Mouse (Mus musculus): ENCODE measurements at regions not wholly inside any gene's neighbourhood (a gene's known extent, or its start where the extent isn't known, plus 50 kb on each side); places are given as distances from the start of the nearest gene placed in this dataset.

DNA sequence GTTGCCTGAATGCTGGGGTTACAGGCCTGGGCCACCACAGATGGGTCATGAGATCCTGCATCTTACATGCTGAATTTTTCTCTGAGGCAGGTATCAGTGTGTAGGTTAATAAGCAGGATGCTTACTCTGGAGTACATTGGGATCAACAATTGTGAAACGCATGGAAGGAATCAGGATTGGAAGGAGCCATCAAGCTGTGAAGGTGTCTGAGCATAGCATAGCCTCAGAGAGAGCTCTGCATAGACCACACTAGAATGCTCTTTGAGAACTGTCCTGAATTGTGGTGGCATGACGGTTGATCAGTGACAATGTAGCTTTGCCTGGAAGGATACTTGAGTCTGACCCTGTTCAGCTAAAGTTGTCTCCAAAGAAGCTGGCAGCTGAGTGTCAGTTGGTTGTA is 1245.7 kb upstream of the A1bg start:
- DNase-seq (ENCODE audit: low spot score in 2 of 2): no peak

DNA sequence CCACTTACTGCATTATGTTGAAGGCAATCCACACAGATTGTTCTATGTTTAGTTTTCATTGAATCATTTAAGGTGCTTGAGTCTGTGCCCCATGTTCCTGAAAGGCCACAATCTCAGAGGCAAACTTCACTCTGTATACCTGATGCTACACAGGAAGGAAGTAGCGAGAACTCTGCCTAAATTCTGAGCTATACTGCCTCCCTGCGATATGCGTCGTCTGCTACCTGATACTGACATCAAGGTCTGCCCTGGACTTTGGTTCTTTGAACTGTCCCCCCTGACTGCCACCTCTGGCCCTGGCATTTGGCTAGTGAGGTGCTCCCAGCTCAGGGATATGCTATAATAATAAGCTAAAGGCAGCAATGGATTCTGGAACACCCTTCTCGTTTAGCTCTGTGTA is 1244.0 kb upstream of the A1bg start:
- no peak for DNase-seq (ENCODE audit: low spot score in 2 of 2)

DNA sequence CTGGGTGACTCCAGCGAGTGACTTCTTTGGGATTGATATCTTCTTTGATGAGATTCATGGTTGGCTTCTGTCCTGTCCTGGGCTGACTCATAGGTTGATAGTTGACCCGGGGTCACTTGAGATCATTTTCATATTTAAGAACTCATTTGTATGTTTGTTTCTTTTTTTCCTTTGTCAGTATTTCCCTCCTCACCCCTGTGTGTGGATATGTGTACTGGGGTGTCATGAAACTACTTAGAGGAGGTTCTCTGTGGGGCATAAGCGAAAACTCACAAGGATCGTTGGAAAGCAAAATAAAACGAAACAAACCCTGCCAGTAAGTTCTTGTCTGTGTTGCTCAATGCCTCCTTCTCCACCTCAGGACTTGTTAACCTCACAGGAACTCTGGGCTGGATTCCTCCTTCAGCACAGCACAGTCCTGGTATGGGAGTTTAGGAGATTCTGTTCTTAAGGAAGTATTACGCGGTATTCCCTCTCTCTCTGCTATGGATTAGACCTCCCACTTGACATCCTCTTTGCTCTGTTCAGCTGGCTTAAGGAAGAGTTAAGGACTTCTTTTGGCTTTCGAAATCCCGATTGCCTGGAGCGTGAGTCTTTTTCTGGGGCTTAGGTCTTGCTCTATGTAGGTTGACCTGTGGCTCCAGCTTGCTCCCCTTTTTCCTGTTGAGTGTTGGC is 1243.2 kb upstream of the A1bg start:
- no peak for DNase-seq (ENCODE audit: low spot score in 2 of 2)

DNA sequence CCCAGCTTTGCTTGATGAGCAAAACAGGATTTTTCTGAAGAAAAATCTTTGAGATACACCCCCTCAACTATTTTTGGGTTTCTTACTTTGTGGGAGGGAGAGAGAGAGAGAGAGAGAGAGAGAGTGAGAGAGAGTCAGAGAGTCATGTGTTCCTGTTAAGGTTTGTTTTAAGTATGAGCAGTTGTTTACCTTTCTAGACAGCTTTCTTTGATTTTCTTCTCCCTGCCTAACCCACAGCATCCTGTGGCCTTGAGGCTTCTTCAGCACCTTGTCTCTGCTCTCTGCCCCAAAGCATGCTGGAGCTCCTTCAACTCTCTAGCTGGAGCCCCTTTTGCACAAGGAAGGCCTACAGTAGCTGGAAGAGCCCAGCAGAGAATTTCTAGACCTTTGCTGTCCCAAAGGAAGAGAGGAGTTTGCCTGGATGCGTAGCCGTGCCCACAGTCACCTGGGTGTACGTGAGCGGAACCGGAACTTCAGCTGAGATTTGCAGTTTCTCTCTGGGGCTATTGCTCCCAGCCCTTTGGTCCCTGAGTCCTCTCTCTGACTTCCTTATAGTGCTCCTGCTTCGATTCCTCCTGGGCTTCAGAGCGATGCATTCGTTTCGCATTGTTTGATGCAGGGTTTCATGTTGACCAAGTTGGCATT is 1242.1 kb upstream of the A1bg start:
- no peak for DNase-seq (ENCODE audit: low spot score in 2 of 2)

DNA sequence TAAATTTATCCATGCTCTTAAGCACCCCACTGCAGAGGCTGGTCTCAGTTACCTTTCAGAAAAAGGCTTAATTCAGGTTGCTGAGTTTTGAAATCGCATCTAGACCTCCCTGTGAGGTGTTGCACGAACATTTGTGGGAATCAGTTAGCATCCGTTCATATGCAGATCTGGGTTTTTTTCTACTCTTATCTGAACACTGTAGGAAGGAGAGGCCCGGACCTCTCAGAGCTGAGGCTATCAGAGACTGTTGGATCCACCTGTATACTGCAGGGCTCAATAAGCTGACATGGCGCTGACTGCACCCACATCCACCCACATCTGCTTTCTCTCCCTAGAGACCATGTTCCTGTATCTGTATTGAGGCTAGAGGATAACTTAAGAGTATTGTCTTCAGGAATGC is 1240.4 kb upstream of the A1bg start:
- DNase-seq (ENCODE audit: low spot score in 2 of 2): no peak

DNA sequence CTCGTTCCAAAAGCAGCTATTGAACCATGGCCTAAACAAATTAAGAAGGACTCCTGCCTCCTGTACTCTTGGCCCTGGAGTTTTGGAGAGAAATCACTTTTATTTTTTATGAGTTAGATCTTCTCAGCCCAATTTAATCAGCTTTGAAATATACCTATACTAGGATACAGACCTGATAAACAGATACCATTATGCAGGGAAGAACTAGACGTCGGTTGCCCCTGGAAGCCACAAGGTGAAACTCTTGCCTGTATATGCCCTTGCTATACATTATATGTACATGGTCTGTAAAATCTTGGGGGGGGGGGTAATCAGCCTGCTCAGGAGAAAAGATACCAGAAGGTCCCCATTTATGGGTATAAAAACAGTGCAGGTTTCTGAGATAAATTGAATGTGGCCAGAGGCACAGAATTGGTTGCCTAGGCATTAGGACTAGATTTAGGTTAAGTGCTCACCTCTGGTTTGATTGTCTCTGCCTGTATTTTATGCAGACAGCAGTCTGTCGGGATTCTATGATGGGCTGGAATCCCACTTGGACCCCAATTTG is 1239.9 kb upstream of the A1bg start:
- DNase-seq (ENCODE audit: low spot score in 2 of 2): no peak

DNA sequence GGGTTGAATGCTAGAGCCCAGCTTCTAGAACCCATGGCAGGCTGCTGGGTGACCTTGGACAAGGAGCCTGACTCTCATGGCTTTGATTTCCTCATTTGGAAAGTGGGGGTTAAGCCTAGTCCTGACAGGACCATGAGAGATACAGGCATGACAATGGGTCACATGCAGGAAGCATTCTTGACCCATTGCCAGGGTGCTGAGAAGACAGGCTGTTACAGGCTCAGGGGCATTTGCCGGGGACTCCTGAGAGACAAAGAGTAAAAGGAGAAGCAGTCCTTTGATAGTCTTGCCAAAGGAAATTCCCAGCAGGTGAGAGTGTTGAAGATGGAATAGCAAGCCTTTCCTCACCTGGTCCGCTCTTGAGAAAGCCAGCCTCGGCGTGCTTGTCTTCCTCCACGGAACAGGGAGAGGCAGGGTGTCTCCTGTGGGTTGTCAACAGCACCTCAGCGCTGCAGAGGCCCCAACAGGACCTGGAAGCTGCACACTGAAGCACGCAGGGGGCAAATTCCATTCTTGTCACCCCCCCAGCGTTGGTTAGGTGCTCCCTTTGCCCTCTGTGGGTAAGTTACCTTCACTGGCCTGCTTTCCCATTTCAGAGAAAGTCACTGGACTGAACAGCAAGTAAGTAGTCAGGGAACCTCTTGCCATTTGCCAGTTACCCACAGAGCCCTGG is 1239.3 kb upstream of the A1bg start:
- DNase-seq (ENCODE audit: low spot score in 2 of 2): no peak

DNA sequence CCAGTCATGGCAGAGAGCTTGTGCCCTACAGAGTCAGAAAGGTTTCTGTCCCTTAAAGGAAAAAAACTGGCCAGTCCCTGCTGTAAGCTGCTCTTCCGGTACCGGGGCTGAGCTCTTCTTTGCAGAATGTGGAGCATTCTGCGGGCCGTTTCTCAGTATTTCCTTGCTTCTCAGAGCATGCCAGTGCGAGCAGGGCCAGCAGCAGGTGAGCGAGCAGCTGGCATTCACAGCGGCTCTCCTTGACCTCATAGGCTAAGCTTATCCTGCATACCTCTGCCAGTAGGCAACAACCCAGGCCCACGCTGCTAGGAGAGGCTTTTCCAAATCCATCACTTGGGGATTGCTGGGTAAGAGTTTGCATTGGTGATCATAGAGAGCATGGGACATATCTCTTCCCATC is 1238.2 kb upstream of the A1bg start:
- no peak for DNase-seq (ENCODE audit: low spot score in 2 of 2)

DNA sequence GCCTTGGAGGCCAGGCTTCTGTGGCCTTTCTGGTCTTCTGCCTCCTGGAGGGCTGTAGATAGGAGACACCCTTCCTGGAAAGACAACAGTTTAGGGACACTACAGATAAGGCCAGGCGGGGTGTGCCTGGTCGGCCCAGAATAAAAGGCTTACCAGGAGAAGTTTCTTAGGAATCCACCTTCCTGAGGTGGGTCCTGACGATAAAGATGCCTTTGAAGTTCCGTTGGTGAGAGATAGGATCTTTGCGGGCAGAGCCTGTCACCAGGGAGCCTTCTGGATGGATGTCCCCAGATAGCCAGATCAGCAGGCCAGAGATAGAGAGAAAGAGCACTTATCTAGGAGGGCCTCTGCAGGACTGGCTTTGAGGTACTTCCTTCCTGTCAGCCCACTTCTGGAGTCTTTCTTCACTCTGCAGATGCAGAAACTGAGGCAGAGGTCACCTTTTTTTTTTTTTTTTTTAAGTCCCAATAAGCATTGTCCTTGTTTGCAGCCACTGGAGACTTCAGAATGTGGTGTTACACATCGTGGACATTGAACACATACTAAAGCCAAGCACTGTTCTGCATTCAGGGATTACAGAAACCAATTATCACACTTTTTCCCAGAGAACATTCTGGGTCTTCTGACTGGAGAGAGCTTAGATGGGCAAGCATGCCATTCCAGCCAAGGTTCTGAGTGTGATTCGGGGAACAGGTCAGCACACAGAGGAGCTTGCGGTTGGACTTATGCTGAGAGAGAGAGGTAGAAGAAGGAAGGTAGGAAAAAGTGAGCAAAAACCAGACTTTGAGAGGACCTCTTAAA is 1236.3 kb upstream of the A1bg start:
- no peak for DNase-seq (ENCODE audit: low spot score in 2 of 2)

DNA sequence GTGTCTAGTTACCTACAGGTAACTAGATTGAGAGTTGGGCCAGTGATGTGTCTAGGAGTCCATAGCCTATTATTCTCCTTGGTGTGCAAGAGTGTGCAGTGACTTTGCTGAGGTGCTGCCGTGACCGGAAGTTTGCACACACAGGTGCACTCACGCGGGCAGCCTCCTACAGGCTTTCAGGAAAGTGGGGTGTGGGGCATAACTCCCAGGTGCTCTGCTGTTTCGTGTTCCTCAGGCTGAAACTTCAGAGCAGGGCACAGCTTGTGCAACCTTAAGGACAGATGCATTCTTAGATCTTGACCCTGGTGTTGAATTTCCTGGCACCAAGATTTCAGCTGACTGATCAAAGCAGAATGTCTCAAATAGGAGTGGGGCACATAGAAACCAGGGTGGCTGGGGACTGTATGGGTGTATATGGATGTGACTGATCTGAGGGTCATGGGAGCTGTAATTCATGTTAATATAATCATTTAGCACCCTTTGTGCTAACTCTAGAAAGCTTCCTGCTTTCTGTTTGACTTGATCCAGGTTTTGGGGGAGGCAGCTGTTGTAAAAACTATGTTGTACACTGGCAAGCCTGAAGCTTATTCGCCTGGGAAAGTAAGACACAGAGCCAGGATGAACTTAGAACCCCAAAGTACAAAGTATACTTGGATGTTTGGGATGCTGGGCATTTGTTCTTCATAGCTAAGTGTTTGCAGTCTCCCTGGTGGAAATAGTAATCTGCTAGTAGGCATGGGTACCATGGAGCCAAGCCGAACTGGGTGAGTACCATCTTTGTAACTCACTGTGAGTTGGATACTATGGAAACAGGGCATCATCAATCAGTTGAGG is 1234.6 kb upstream of the A1bg start:
- no peak for DNase-seq (ENCODE audit: low spot score in 2 of 2)

DNA sequence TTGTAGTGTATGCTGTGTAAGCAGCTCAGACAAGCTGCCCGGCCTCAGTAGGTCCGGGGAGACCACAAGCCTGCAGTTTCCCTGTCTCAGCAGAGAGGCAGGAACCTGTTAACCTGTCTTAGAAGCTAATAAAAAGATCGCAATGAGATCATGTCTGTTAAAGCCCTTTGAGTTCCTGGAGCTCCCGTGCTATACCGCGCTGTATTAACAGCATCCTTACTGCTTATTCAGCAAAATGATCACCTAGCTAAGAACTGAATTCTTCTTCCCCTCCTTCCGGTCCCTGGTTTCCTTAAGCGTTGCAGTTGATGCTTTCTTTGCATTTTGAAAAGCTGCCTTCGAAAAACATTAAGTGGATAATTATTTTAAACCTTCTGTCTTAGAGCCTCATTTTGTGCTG is 1230.4 kb upstream of the A1bg start:
- DNase-seq (ENCODE audit: low spot score in 2 of 2): no peak

DNA sequence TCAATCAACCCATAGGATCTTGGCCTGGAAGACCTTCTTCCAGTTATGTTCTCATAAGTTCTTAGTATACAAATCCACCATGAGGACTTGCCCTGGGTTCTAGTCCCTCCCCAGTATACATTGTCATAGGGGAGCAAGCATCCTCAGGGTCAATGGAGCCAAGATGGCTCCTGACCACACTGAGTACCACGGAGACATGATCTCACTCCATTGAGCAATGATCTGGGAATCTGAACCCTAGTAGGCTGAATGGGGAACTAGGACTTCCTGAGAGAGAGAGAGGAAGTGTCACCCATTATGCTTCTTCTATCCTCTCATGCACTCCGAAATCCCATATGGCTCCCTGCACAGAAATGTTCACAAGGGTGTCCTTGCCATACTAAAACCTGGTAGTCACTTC is 1229.3 kb upstream of the A1bg start:
- no peak for DNase-seq (ENCODE audit: low spot score in 2 of 2)

DNA sequence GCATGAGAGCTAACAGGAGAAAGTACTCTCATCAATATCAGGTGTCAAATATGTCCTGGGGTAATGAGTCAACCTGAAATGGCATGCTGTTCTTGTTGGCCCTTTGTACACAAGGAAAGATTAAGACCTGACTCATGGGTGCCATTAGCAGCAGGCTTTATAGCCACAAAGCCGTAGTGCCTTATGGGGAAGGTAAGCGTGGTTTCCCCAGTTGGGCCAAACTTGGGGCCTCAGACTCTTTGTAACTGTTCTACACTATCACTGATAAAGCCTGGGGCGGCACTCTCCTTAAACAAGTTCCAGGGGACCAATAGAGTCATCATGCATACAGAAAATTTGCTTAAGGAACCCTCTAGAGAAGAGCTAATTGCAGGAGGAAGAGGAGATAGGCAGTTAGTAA is 1228.9 kb upstream of the A1bg start:
- no peak for DNase-seq (ENCODE audit: low spot score in 2 of 2)

DNA sequence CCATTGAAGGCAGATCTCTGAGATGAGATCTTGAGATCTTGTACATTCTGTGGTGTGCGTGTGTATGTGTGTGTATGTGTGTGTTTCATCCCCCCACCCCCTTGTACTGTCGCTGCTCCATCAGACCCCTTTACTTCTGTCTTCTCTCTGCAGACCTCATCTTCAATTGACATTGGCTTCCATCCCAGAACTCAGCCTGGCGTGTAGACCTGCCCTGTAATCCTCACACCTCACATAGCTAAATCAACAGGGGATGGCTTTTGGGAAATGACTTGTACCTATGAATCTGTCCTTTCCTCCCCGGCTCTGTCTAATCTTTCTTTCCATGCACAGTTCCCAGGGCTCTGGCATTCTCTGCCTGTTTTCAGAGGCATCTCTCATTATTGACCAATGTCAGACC is 1227.5 kb upstream of the A1bg start:
- DNase-seq (ENCODE audit: low spot score in 2 of 2): no peak

DNA sequence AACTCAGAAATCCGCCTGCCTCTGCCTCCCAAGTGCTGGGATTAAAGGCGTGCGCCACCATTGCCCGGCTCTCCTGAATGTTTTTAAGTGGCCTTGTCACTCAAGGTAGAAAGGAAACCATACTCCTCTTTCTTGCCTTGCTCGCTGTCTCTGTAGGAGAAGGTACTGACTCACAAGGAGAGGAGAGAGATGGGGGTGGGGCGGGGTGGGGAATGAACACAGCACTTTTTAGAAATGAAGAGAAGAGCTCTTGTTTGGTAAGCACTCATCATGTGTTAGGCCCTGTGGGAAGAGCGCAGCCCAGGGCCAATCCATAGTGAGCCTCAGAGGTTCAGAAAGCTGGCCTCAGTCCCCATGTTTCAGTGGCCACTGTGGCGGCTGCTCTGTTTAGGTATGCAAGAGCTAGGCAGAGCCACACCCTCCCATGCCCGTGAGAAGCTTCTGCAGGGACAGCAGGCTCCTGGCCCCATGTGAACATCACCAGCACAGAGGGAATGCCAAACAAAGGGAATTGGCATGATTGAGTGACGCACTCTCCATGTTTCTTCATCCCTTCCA is 1225.9 kb upstream of the A1bg start:
- DNase-seq (ENCODE audit: low spot score in 2 of 2): no peak

DNA sequence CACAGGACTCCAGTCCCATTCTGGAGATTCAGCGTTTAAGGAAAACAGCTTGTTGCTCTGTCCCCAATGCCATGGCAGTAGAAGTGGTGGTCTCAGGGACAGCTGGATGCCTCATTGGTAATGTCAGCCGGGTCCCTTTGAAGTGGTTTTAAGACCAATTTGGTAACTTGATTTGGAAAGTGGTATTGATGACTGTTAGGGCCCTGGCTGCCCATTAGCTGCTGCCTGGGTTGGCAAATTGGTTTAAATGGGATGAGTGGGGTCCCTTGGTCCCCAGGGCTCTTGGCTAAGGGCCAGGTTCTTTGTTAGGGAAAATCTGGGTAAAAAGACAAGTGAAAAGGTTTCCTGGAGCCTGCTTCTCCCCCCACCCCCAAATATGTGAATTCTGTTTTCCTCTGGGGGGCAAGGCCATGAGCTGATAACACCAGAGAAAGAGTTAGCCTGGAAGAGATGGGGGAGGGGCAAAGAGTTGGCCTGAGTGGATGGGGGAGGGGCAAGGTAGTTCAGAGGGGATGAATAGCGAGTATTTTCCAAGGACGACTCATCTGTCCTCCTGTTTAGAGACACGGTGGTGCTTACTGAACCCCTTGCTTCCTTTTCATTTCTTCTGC is 1224.6 kb upstream of the A1bg start:
- no peak for DNase-seq (ENCODE audit: low spot score in 2 of 2)

DNA sequence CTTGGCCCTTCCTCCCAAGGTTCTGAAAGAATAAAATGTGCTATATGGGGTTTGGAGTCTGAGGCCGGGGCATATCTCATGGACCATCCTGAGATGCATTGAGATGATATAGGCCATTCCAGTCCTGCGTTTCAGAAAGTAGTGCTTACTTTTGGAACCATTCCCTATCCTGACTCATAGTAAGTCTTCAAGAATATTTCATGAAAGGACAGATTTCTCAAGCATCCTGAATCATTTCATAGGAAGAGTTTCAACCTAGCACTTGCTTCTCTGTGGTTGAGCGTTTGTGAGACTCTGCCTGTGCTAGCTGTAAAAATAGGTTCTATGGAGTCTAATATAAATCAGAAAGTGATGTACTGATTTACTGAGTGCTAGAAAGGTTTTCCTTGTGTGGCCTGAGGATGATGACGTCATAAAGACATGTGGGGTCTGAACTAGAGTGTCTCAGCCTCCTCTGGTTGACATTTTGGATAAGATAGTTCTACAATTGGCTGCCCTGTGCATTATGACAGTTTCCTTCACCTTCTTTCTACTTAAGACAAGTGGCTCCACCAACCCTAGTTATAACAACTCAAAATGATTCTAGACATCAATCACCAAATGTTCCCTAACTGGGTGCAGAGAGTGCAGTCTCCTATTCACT is 1223.0 kb upstream of the A1bg start:
- no peak for DNase-seq (ENCODE audit: low spot score in 2 of 2)

DNA sequence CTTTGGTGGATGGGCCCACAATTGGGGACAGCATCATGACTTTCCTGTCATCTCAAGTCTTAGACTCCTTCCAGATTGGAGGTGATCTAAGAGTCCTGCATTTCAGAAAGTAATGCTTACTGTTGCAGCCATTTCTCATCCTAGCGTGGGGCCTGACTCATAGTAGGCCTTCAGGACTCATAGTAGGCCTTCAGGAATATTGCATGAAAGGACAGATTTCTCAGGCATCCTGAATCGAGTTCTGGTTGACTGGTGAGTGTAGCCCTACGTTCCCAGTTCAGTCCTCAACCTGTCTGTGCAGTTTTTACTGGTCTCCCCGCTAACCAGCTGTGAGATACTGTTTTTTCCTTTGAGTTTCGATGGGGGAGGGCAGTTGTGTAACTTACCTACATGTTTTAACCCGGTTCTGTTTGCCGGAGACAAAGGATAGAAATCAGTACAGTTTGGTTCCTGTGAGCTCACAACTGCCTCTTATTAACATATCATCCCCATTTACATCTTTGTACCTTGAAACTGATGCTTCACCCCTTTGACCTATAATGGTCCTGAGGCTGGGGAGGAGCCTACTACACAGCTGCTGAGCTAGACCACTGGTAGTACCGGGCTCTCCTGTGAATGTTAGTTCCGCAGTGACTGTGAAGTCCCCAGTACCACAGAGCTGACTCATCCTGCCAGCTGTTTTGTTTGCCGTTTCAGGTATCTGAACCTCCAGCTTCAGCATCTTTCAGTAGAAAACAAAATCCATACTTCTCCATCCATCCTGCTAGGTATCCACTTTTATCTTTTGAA is 1222.2 kb upstream of the A1bg start:
- DNase-seq (ENCODE audit: low spot score in 2 of 2): no peak

DNA sequence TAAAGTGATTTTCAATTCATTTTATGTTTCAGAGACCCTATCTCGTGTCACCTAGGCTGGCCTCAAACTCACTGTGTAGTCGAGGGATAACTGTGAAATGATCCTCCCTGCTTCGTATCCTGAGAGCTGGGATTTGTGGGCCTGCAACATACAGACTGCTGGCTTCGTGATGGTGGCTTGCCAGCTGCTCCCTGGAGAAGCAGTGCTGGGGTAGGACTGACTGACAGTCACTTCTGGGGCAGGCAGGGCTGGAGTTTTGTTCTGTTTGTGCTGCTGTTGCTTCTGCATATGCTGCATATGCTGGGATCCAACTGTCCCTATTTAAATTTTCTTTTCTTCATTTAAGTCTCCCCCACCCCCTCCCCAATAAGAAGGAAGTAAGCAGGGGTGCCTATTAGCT is 1217.0 kb upstream of the A1bg start:
- DNase-seq (ENCODE audit: low spot score in 2 of 2): no peak
